Mouse (Mus musculus): ENCODE measurements around the gene Ryr3. TPM values are rescaled to one million over a fixed set of nuclear protein-coding genes. Genes with fewer than 3 reads are reported as not detected.

Gene Ryr3
- total RNA-seq, 2 experiments from 2014 or later: 59.0 to 73.2 TPM

- peak in 1 of 2 experiments; percentile 33 for DNase-seq (ENCODE audit: low spot score in 2 of 2)
Observed at GRCm38 (mm10) chr2:112799995-112800353, 416.9 kb downstream of the Ryr3 start.

GRCm38 (mm10) chr2:112799351-112799994, 417.4 kb downstream of the Ryr3 start:
- no peak for DNase-seq (ENCODE audit: low spot score in 2 of 2)

DNA sequence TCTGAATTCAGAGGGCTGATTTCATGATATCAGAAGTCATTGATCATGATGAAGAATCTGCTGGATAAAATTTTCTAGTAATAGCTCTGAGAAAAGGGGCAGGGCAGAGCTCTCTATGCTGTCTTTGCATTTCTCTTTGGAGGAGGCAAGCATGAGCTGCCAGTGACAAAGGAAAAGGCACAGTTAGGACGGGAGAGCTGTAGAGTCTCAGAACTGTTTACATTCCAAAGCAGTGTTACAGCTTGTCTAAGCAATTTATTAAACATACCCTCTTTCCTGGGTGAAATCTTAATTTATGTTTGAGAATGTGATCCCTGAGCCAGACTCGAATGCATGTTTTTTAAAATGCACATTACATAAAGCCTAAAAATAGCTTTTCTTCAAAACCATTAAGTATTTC, 435.3 kb downstream of the Ryr3 start:
- no peak for DNase-seq (ENCODE audit: low spot score in 2 of 2)

DNA sequence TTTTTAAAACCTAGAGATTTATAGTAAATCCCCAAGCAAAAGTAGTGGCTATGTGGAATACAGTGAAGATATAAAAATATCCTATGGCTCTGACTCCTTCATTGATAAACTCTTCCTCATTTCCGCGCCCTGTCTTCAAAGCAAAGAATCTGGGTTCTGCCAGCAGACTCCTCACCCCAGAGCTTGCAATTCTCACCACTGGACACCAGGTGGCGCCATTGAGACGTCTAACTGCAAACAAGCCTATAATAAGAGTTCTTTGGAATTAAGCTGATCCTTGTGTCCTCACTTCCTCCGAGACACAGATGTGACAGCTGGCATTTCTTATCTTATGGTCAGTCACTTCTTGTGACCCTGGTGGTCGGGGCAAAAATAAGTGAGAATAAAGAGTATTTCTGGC, 442.1 kb downstream of the Ryr3 start:
- peak; percentile 27 to 42 for DNase-seq (ENCODE audit: low spot score in 2 of 2)

GRCm38 (mm10) chr2:112767665-112768064, 449.2 kb downstream of the Ryr3 start:
- no peak for DNase-seq (ENCODE audit: low spot score in 2 of 2)

- DNase-seq (ENCODE audit: low spot score in 2 of 2): no peak
Observed at GRCm38 (mm10) chr2:112765046-112765445, 451.9 kb downstream of the Ryr3 start.

GRCm38 (mm10) chr2:112764274-112764673, 452.6 kb downstream of the Ryr3 start:
- DNase-seq (ENCODE audit: low spot score in 2 of 2): no peak

DNA sequence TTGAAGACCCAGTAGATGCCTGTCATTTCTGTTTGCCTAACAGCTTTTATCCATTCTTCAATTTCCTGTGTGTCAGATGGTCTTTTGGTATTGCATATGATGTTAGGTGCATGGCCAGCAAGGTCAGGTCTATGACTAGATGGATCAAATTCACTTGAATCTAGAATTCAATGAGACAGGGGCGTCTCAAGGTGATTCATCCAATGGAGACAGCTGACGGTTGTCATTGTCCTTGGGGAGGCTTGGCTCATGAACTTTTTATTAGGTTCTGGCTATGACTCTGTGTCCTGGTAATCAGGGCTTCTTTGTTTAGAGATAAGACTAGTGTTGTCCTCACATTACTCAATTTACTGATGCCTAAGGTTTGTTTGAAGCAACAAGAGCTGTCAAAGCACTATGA, 454.9 kb downstream of the Ryr3 start:
- no peak for DNase-seq (ENCODE audit: low spot score in 2 of 2)

- DNase-seq (ENCODE audit: low spot score in 2 of 2): no peak
Observed at GRCm38 (mm10) chr2:112761196-112761913, 455.5 kb downstream of the Ryr3 start.

- no peak for DNase-seq (ENCODE audit: low spot score in 2 of 2)
Observed at GRCm38 (mm10) chr2:112760692-112761091, 456.2 kb downstream of the Ryr3 start.

- DNase-seq (ENCODE audit: low spot score in 2 of 2): no peak
Observed at GRCm38 (mm10) chr2:112759678-112760077, 457.2 kb downstream of the Ryr3 start.

- DNase-seq (ENCODE audit: low spot score in 2 of 2): no peak
Observed at GRCm38 (mm10) chr2:112758732-112759131, 458.2 kb downstream of the Ryr3 start.

- DNase-seq (ENCODE audit: low spot score in 2 of 2): no peak
Observed at GRCm38 (mm10) chr2:112753316-112753715, 463.6 kb downstream of the Ryr3 start.

DNA sequence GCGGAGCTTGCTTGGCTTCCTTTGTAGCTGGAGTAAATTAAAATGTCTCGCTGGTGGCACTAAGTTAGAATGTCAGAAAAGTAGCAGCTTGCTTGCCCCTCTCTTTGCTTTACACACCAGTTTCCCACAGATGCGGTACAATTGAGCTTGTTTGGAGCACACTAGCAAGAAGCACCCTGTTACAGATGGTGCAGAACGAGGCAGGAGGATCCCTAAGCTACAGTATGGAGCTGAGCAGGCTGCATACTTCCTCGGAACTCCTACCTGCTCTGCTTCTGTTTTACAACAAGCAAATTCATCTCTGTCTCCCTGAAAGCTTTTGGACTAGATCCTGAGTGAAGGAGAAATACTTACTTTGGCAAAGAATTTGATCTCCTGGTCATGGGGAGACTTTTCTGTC, 465.5 kb downstream of the Ryr3 start:
- DNase-seq (ENCODE audit: low spot score in 2 of 2): no peak

DNA sequence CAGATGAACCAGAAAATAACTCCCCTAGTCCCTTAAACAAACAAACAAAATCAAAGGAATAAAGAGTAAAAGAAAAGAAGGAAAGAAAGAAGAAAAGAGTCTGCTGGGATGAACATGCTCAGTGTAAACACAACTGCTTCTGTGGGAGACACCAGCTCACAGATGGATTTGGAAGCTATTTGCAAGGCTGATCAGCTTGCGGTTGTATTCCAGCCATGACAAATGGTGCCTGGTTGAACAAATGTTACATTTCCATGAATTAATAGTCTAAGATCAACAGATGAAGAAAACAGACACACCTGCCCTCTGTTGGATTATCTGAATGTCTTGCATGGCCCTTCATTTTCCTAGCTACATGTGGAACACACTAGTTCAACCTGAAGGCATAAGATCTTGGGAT, 468.4 kb downstream of the Ryr3 start:
- DNase-seq (ENCODE audit: low spot score in 2 of 2): no peak

- DNase-seq (ENCODE audit: low spot score in 2 of 2): no peak
Observed at GRCm38 (mm10) chr2:112732942-112733341, 484.0 kb downstream of the Ryr3 start.

DNA sequence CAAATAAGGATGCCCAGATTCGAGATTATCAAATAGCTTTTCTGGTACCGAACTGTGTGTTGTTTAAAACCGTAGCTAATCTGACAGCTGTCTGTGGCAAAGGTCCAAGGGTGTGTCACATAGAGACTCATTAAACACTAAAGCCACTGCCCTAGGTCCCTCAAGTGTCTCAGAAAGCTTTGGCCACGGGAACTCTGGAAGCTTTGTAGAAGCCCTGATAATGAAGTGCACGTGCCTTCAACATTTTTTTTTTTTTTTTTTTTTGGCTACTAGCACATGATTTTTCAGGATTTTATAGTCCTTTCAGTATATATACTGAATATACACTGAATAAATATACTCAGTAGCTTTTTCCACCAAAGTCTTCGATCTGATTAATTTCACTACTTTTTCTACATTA, 489.1 kb downstream of the Ryr3 start:
- DNase-seq (ENCODE audit: low spot score in 2 of 2): no peak

- no peak for DNase-seq (ENCODE audit: low spot score in 2 of 2)
Observed at GRCm38 (mm10) chr2:112721217-112721616, 495.7 kb downstream of the Ryr3 start.

DNA sequence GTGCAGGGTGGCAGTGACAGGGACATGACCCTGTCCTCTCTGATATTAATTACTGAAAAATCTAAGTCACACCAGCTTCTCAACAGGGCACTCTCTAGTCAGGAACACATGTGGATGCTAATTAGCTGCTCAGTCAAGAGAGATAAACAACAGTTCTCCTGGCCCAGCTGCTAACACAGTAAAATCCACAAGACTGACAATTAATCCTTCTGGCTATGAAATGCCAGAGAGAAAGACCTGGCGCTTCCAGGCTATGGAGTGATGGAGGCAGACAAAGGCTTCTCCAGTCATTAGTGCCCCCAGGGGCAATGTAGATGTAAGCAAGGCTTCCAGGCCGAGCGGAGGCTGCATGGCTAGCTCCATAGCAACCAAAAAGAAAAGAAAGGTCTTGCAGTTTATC, 496.2 kb downstream of the Ryr3 start:
- DNase-seq (ENCODE audit: low spot score in 2 of 2): no peak

DNA sequence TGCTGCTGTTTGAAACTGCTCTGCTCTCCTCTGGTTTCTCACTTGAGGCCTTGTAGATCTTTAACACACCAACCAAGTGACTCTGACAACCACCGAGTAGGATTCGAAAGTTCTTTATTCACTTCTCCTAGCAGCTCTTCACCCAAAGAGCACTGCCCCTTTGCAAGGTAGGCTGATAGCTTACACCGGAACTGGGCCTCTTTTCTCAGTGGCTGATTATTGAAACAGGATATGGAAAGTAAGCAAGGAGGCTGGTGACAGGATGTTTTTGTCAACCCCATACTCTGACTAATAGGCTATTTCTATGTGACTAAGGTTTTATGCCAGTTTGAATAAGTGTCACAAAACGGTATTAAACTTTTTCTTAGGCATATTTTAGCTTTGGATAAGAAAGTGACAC, 502.2 kb downstream of the Ryr3 start:
- DNase-seq (ENCODE audit: low spot score in 2 of 2): no peak

DNA sequence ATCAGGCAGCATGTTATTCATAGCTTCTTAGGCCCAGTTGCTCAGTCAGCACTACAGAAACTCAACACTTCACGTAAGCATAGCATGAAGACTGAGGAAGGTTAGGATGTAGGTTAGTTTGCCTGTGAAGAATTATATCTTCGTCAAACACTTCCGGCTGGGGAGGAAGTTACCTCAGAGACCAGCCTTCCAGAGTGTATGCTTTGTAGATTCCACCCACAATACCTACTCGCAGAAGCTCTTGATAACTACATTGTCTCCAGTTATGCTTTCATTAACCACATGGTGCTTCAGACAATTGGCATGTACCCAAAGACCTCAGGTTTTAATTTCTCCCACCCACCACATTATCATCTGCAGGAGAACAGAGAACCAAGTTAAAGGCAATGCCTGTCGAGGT, 535.1 kb downstream of the Ryr3 start:
- DNase-seq (ENCODE audit: low spot score in 2 of 2): no peak

DNA sequence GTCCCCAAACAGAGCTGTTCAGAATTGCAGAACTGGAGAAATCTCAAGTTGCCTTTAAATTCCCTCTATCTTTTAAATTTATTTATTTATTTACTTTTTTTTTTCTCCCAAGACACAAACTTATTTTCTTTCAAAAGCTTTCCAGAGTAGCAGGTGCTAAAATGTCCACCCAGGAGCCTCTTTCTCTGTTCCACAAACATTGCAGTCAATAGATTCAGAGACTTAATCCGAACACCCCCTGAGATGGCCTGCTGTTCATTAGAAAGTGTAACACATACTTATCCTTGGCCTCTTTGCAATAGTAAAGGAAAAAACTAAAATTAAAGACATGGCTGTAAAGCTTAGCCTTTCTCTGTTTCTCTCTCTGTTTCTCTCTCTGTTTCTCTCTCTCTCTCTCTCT, 539.6 kb downstream of the Ryr3 start:
- DNase-seq (ENCODE audit: low spot score in 2 of 2): no peak

GRCm38 (mm10) chr2:112676721-112677120, 540.2 kb downstream of the Ryr3 start:
- DNase-seq (ENCODE audit: low spot score in 2 of 2): peak in 1 of 2 experiments; percentile 20

All from gastrocnemius, postnatal 4 days (tissue).